In the genomic region with DNA sequence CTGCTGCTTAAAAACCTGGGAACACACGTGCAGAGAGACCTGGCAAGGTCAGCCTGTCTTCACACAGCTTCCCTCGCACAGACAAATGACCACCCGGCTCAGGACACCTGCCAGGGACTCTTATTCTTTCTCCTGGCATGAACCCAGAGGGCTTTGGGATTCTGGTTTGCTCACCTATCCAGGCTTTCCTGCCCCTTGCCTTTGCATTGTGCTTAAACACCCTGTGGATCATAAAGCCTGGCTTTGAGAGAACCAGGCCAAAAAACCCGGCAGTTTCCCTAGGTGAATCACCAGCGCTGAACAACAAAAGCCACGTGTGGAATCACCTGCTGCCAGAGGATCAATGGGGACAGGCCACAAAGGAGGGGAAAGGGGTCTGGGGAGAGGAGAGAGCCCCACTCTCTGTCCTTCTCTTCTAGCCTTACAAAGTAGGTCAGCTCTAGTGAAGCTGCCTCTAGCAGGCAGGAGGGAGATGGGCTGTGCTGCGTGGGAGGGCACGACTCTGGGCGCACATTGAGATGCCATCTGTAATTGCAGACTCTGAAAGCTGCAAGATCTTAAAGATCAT, we compare ENCODE assay signal across 14 mouse cellular contexts. TPM values are rescaled to one million over a fixed set of nuclear protein-coding genes. Genes with fewer than 3 reads are reported as not detected.
DNase-seq lines count a peak whose midpoint lies in the region; ATAC-seq and TF ChIP-seq lines count a peak whose summit lies in the region.
"Had no signal": no experiment of that assay in that cellular context is flagged by ENCODE, and none has a peak within 500 bp of the region (broad histone marks: within the 10 kb centered on the region; RNA-seq: fewer than 3 reads in every experiment).

No protein-coding gene starts in this region.

- no peaks in the 10 kb centered on the region for H3K36me3 ChIP-seq in hindbrain, postnatal 0 days (ENCODE audit: insufficient read depth, low read length)
- H3K36me3 ChIP-seq in hindbrain, embryonic 12.5 days = no peaks in the 10 kb centered on the region
- no peaks in the 10 kb centered on the region for H3K36me3 ChIP-seq in intestine, embryonic 16.5 days (ENCODE audit: control insufficient read depth, insufficient read depth, low read length)
- no peaks in the 10 kb centered on the region for H3K36me3 ChIP-seq in heart, embryonic 10.5 days
- H3K36me3 ChIP-seq: neural tube, embryonic 13.5 days had no signal

- WGBS in hindbrain, postnatal 0 days = 35% methylated on average over 9 of the region's 9 CpGs
- WGBS in hindbrain, embryonic 12.5 days = 54% methylated on average over 9 of the region's 9 CpGs
- WGBS in intestine, embryonic 16.5 days = 57% methylated on average over 9 of the region's 9 CpGs
- 55% methylated on average over 9 of the region's 9 CpGs for WGBS in heart, embryonic 10.5 days

- H3K4me2 ChIP-seq in hindbrain, postnatal 0 days (ENCODE audit: low read depth, low read length) = no peak overlapping the region
- H3K4me2 ChIP-seq in hindbrain, embryonic 12.5 days (replicated peaks) = no peak overlapping the region
- no peak overlapping the region for H3K4me2 ChIP-seq in intestine, embryonic 16.5 days (ENCODE audit: low read depth, low read length)
- H3K4me2 ChIP-seq: neural tube, embryonic 13.5 days had no signal

- peak overlapping the region; percentile 21; the same call in 1 of the 2 replicates for H3K9ac ChIP-seq in hindbrain, postnatal 0 days (replicated peaks; ENCODE audit: low read length)
- no peak overlapping the region for H3K9ac ChIP-seq in hindbrain, embryonic 12.5 days
- H3K9ac ChIP-seq in intestine, embryonic 16.5 days (ENCODE audit: low read depth, low read length) = no peak overlapping the region
- H3K9ac ChIP-seq: liver, embryonic 14.5 days; neural tube, embryonic 13.5 days had no signal

- TF ChIP-seq CTCF in hindbrain, postnatal 0 days (IDR thresholded peaks at IDR 0.05; ENCODE audit: low read depth) = no peak

- peak overlapping the region; percentile 66; the same call in 1 of the 2 replicates for H3K27ac ChIP-seq in hindbrain, postnatal 0 days
- no peak overlapping the region for H3K27ac ChIP-seq in hindbrain, embryonic 12.5 days
- H3K27ac ChIP-seq in intestine, embryonic 16.5 days (ENCODE audit: low read length) = no peak overlapping the region
- H3K27ac ChIP-seq in heart, embryonic 10.5 days = no peak overlapping the region
- H3K27ac ChIP-seq: liver, embryonic 14.5 days; neural tube, embryonic 13.5 days had no signal

- DNase-seq in hindbrain, postnatal 0 days (ENCODE audit: low spot score) = peak; percentile 37
- peak; percentile 87 to 89 for DNase-seq in frontal cortex, adult 2 months (ENCODE audit: extremely low spot score in 1 of 2, low spot score in 1 of 2)
- DNase-seq in left cerebral cortex, adult 11 months (ENCODE audit: low spot score) = peak; percentile 75
- peak; percentile 82 to 91 for DNase-seq in right cerebral cortex, postnatal 10 days (ENCODE audit: low spot score in 2 of 2)
- DNase-seq in heart, embryonic 10.5 days (ENCODE audit: low spot score) = no peak
- DNase-seq in adrenal gland, postnatal 10 days = no peak
- DNase-seq: adrenal gland, postnatal 36 days; kidney, adult 2 months had no signal

- no peaks in the 10 kb centered on the region for H3K27me3 ChIP-seq in hindbrain, postnatal 0 days (ENCODE audit: insufficient read depth, low read length)
- H3K27me3 ChIP-seq in hindbrain, embryonic 12.5 days = no peaks in the 10 kb centered on the region
- no peaks in the 10 kb centered on the region for H3K27me3 ChIP-seq in intestine, embryonic 16.5 days (replicated peaks; ENCODE audit: control insufficient read depth, insufficient read depth, low read length)
- H3K27me3 ChIP-seq in heart, embryonic 10.5 days (ENCODE audit: insufficient read depth, poor library complexity, severe bottlenecking) = peaks cover 9% of the 10 kb centered on the region; the same call in 1 of the 2 replicates
- H3K27me3 ChIP-seq: neural tube, embryonic 13.5 days had no signal

- peaks cover 7% of the 10 kb centered on the region for H3K4me1 ChIP-seq in hindbrain, postnatal 0 days (ENCODE audit: insufficient read depth, low read length)
- H3K4me1 ChIP-seq in hindbrain, embryonic 12.5 days = no peaks in the 10 kb centered on the region
- H3K4me1 ChIP-seq in intestine, embryonic 16.5 days (ENCODE audit: control insufficient read depth, insufficient read depth, low read length) = no peaks in the 10 kb centered on the region
- no peaks in the 10 kb centered on the region for H3K4me1 ChIP-seq in heart, embryonic 10.5 days
- H3K4me1 ChIP-seq: megakaryocyte, embryonic 14.5 days; neural tube, embryonic 13.5 days had no signal

- peak; percentile 51; the same call in 1 of the 2 replicates for ATAC-seq in hindbrain, postnatal 0 days
- ATAC-seq in hindbrain, embryonic 12.5 days (ENCODE audit: low FRiP score) = no peak
- ATAC-seq in intestine, embryonic 16.5 days = no peak
- ATAC-seq: forebrain, embryonic 14.5 days had no signal

- no peaks in the 10 kb centered on the region for H3K9me3 ChIP-seq in hindbrain, postnatal 0 days (ENCODE audit: low read length)
- no peaks in the 10 kb centered on the region for H3K9me3 ChIP-seq in hindbrain, embryonic 12.5 days (replicated peaks)
- no peaks in the 10 kb centered on the region for H3K9me3 ChIP-seq in intestine, embryonic 16.5 days (ENCODE audit: control insufficient read depth, low read length)
- H3K9me3 ChIP-seq in heart, embryonic 10.5 days = no peaks in the 10 kb centered on the region
- H3K9me3 ChIP-seq: megakaryocyte, embryonic 14.5 days; neural tube, embryonic 13.5 days had no signal

- no peak overlapping the region for H3K4me3 ChIP-seq in hindbrain, postnatal 0 days (ENCODE audit: low read length)
- no peak overlapping the region for H3K4me3 ChIP-seq in hindbrain, embryonic 12.5 days
- H3K4me3 ChIP-seq in intestine, embryonic 16.5 days (ENCODE audit: low read length) = no peak overlapping the region
- no peak overlapping the region for H3K4me3 ChIP-seq in heart, embryonic 10.5 days
- H3K4me3 ChIP-seq: megakaryocyte, embryonic 14.5 days; neural tube, embryonic 13.5 days had no signal

RNA-seq across cellular contexts. Expression of a gene that starts 47.7 kb away (rescaled TPM):
- total RNA-seq in hindbrain, postnatal 0 days (2014; rRNA removed) = 44.3 and 51.1 TPM in 2 replicates
- polyA plus RNA-seq in hindbrain, postnatal 0 days (2015; fragmentation: Nextera tagmentation; extraction: Ambion mirVana) = 47.1 and 47.7 TPM in 2 replicates
- 54.5 and 57.7 TPM in 2 replicates for polyA plus RNA-seq in hindbrain, embryonic 12.5 days (2016; fragmentation: Nextera tagmentation; extraction: Ambion mirVana)
- 20.1 and 20.4 TPM in 2 replicates for polyA plus RNA-seq in frontal cortex, adult 2 months (2012; rRNA removed)
- 58.7 and 66.8 TPM in 2 replicates for polyA plus RNA-seq in intestine, embryonic 16.5 days (2015; fragmentation: Nextera tagmentation; extraction: Ambion mirVana)
- 51.9 and 70.3 TPM in 2 replicates for polyA plus RNA-seq in heart, embryonic 10.5 days (2016; fragmentation: Nextera tagmentation; extraction: Ambion mirVana)
- 10 to 100 TPM; 28.4 to 30.5 TPM for total RNA-seq in adrenal gland, postnatal 10 days (2021)

RNA-seq across cellular contexts. Expression of a gene that starts 49.3 kb away (rescaled TPM):
- total RNA-seq in hindbrain, postnatal 0 days (2014; rRNA removed) = 128 and 129 TPM in 2 replicates
- 90.2 and 94.7 TPM in 2 replicates for polyA plus RNA-seq in hindbrain, postnatal 0 days (2015; fragmentation: Nextera tagmentation; extraction: Ambion mirVana)
- 13.2 and 15.4 TPM in 2 replicates for polyA plus RNA-seq in hindbrain, embryonic 12.5 days (2016; fragmentation: Nextera tagmentation; extraction: Ambion mirVana)
- 385 and 411 TPM in 2 replicates for polyA plus RNA-seq in frontal cortex, adult 2 months (2012; rRNA removed)
- 0.89 and 1.9 TPM in 2 replicates for polyA plus RNA-seq in intestine, embryonic 16.5 days (2015; fragmentation: Nextera tagmentation; extraction: Ambion mirVana)
- polyA plus RNA-seq in heart, embryonic 10.5 days (2016; fragmentation: Nextera tagmentation; extraction: Ambion mirVana) = 0.49 and 0.74 TPM in 2 replicates
- 10 to 100 TPM; 23.2 to 41.1 TPM for total RNA-seq in adrenal gland, postnatal 10 days (2021)

Comparison
In these comparisons a context has a peak if more than half of its experiments do, and no peak if none do; other contexts are left out.
1. DNase-seq: peak in hindbrain, postnatal 0 days (single experiment), frontal cortex, adult 2 months (2 of 2), left cerebral cortex, adult 11 months (single experiment) and right cerebral cortex, postnatal 10 days (2 of 2); none in heart, embryonic 10.5 days (single experiment) and adrenal gland, postnatal 10 days (single experiment).